Mouse (Mus musculus): ENCODE measurements at regions not wholly inside any gene's neighbourhood (a gene's known extent, or its start where the extent isn't known, plus 50 kb on each side); places are given as distances from the start of the nearest gene placed in this dataset.

DNA sequence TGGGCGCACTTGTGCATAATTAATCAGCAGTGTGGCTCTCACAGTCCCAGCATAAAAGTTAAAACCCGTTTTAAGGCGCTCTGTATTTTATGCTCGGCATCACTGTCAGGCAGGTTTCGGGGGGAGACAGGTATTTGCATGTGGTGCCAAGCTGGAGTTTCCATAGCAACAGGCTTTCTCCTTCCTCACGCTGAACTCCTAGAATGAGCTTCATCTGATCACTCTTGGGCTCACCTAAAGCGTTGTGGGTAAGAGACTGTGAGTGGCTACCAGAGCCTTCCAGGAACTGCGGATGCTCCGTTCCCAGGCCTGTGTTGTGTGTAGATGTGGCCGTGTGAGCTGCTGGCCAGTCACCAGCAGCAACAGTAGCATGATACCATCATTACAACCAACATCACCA lies 161.5 kb downstream of the Ajap1 start:
- no peak for DNase-seq

DNA sequence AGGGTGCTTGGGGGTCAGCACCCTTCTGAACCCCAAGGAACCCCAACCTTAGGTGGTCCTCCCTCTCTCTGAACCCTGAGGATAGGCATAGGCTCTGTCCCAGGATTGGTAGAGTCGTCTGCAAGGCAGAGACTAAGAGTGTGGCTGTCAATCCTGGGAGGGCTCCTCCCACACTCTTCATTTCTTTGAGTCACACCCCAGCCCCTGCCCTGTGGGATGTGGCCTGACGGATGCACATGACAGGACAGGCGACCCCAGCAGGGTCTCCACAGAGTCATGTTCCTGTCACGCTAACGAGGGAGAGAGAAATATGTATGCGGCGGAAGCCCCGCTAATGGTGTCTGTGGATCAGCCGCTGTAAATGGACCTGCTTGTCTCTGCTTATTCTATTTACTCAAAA lies 162.0 kb downstream of the Ajap1 start:
- no peak for DNase-seq

DNA sequence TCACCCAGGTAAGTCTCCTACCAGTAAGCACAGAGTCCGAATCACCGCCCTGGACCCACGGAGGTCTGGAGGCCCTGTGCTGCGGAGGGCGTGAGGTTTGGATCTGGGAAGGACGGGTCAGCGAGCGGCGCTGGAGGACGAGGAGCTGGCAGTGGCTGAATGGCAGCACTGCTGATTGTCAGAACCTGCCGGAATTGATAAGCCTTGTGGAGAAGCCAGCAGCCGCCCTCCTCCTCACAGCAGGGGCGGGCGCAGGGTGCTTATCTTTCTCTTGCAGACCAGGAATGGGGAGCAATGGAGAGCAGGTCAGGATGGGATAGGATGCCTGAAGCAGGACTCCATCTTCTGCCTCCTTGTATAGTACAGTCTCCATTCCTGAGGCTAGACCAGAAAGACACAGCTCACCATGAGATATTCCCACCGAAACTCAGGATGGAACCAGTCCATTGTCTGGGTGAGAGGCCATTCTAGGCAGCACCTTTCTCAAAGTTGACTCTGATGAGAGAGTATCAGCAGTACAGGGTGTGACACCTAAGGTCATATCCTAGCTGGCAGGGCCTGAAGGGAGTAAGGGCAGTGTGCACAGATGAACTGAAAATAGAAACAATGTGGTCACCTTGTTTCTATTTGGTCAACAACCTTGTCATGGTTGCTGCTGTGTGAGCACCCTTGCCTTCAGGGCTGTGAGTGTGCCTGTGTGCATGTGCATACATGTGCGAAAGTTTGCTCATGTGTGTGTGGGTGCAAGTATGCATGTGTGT lies 165.5 kb downstream of the Ajap1 start:
- no peak for DNase-seq

DNA sequence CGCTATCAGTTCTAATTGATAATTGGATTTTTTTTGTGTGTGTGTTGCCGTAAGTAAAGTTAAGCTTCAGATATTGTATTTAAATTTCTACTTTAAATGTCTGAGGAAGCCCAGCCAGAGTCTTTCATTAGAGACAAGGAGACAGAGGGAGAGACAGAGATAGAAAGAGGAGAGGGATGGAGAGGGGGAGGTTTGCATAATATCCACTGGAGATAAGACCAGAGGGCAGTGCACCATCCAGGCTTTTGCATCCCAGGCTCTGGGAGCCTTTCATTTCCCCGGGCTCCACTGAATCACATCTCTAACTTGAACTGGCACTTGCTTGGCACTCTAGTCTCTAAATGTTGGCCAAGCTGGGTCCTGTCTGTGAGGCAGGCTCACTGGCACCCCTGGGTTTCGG lies 166.1 kb downstream of the Ajap1 start:
- no peak for DNase-seq

DNA sequence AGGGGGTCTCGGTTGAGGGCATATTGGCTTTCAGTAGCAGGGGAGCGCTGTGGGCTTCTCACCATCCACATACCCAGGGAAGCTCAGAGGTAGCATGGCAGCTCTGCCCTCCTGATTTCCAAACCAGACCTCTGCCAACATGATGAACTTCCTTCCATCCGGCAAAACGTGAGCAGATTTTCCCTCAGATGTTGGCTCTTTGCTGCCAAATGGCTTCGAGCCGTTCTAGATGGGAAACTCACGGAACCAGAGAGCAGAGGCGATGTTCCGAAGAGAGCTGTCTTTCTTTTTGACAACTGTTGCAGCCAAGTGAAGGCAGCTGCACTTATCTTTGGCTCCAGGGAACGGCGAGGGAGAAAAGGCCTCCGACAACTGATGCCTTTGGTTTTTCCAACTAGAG lies 168.7 kb downstream of the Ajap1 start:
- DNase-seq: no peak

DNA sequence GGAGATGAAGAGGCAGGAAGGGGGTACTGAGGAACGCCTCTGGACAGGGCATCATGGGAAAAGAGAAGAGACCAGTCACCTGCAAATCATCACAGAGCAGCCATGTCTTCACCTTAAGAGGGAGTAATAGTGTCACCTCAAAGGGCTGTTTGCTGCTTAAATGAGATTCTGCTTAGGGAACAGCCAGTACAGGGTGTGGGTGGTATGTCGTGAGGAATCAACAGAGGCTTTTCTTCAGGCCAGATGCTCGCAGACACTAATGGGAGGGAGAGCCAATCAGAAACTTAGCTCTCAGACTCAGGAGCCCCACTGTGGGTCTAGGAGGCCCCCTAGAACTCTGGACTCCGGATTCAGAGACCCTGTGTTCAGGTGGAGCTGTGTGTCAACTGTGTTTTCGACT lies 171.0 kb downstream of the Ajap1 start:
- DNase-seq: no peak

DNA sequence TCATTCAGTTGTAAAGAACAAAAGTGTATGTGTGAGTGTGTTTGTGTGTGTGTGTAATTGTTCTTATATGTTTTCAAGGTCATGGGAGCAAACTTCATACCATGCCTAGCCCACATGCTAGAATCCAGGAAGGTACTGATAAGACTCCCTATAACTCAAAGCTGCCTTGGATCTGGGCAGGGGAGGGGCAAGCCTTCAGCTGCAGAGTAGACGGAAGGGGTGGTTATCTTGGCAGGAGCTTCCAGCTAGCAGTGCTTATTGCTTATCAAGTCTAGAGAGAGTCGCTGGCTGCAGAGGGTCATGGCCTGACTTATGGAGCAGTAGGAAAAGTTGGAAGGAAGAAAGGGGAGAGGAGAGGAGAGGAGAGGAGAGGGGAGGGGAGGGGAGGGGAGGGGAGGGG lies 172.0 kb downstream of the Ajap1 start:
- peak; percentile 12 for DNase-seq

DNA sequence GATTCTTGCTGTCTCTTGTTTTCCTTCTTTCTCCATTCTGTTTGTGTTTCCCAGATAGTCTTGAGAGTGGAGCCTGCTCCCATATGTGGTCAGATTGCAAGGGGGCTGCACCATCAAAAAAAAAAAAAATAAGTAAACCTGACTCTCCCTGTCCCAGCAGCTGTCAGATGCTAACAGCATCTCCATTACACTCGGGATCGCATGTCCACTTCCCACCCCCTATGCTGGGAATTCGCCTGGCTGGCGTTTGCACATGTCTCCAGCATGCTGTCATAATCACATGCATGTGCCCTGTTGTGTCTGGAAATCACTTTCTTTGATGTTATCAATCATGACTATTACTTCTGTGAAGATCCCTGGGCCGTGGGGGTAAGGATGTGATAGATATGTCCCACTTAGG lies 179.1 kb downstream of the Ajap1 start:
- DNase-seq: no peak

DNA sequence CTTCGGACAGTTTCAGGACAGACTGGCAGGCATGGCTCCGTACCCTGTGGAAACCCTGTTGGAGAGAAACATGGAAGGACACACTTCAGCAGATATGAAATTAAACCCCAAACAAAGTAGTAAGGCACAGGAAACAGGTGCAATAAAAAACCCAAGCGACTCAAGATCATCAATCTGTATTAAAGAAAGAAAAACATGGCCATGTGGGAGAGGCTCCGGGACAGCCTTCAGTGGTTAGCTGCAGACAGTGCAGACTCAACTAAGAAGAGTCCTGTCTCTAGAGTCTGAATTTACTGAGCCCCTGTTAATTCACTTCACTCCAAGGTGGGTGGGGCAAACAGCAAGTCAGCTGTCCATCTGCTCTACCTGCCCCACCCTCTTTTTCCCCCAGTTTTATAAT lies 179.8 kb downstream of the Ajap1 start:
- no peak for DNase-seq

DNA sequence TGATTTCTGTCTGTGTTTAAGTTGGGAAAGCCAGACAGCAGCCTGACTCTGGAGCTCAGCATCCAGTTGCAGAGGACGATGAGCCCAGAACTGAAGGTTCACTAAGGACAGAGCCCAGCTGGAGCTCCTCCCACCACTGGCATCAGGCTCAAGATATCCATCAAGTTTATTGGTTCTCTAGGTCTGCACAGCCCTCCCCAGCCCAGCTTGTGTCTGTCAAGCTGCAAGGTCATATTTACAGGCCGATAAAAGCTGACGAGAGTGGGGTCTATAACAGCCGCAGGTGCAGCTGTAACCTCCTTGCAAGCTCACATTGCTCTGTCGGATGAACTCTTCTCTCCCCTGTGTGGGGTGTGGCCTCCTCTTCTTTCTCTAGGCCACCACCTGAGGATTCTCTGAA lies 184.3 kb downstream of the Ajap1 start:
- no peak for DNase-seq

DNA sequence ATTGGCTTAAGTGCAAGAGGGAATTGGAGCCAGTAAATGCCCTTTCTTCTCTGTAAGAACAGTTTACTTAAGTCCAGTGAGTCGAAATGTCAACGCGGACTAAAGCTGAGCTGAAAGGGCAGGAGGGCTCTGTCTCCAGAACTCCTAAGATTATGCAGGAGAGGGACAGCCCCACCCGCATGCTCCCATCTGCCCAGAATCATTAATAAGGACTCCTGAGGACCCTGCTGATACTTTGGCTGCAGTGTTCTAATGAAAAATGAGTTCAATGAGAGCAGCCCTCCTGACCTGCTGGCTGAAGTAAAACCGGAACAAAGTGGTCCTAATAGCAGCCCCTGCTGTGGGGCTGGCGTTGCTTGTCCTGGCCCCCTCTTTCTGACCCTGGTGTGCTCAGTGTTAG lies 187.8 kb downstream of the Ajap1 start:
- no peak for DNase-seq

DNA sequence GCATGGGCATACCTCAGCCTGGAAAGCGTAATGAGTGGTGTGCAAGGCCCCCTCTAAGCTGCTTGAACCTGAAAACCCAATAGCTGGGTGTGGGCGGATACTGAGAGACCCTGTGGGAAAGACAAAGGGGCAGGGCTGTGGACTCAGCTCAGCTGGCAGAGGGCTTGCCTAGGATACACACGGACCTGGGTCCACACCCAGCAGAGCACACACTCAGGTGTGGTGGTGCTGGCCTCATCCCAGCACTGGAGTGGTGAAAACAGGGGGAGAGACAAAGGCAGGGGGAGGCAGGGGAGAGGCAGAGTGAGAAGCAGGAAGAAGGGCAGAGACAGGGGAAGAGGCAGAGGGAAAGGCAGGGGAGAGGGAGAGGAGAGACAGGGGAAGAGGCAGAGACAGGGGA lies 189.5 kb downstream of the Ajap1 start:
- DNase-seq: no peak

DNA sequence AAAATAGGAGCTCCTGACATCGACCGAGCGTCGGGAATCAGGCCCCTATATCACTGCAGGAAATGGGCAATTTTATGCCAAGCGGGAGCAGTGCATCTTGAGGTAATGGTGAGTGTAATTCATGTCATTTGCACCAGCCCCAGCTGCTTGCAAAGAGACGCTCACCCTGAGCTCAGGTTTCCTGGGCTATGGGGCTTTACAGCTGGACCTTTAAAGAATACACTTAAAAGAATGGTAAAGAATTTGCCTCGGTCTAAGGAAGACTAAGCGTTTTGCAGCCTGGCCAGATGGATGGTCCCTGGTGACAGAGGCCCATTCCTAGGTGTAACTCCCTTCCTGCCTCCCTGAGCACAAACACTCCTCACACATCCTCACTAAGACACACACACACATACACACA lies 194.2 kb downstream of the Ajap1 start:
- no peak for DNase-seq

DNA sequence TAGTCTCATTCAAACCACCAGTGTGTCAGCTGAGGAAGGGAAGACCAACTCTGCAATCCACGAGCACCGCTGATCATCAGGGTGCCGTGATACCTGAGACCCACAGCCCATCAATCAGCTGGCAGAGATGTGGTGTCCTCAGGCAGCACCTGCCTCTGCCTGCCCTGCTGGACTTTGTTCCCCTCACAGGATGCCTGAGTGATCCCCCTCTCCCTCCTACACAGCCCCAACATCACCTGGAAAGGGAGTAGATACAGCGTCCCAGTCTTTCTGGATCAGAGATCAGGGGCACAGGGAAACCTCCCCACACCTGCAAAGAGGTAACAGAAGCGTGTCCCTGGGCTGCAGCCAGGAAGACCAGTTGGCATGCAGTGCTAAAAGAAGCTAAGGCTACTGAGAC lies 198.4 kb downstream of the Ajap1 start:
- DNase-seq: no peak

DNA sequence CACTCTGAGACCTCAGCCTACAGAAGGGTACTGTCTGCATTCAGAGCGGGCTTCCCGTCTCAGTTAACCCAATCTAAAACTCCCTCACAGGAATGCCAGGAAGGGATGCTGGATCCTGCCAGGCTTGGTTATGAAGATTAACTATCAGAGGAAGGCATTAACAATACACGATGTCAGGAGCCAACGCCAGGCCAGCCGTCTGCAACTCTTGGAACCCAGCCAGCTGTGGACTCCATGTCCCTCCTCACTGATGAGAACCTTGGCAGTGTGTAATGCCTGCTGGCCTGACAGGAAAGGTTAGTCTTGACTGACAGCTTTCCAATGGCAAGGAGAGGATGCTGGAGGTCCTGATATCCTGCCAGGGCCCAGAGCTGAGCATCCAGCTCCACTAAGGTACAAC lies 206.0 kb downstream of the Ajap1 start:
- no peak for DNase-seq

DNA sequence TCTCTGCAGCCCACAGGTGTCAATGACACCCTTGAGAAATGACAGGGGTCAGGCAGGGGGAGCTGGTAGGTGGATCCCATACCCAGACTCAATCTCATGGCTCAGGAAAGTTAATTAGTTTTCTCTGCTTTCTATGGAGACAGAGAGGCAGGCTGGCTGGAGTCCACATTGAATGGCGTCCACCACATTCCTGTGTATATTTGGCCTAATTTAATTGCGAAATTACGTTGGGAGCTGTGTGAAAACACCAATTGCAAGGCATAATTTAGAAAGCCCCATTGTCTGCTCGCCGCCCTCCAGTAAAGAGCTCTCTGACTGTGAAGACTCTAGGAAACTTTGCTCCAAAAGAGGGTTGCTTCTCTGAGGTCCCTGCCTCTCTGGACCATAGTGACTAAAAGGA lies 211.2 kb downstream of the Ajap1 start:
- peak; percentile 7 for DNase-seq

DNA sequence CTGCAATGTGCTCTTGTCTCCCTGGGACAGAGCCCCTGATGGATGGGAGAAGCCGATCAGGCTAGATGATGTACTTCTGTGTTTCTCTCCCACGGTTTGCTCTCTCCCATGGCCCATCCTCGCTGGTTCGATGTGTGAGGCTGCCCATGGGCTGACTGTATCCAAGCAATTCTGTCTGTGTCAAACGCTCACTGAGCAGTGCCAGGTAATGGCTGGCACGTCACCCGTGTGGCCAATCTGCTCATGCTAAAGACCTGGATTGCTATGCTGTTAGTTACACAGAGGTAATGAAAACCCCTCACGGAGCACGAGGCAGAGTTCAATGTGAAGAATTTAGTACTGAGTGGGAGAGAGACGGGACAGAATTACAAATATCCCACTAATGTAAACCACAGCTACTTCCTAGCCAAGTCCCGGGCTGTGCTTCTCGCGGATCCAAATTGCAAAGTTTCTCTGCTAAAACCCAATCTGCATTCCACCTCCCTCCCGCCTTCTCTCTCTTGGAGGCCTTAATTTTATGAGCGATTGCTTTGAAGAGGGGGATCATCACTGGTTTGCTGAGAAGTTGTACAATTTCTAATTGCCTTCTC lies 219.3 kb downstream of the Ajap1 start:
- DNase-seq: no peak

DNA sequence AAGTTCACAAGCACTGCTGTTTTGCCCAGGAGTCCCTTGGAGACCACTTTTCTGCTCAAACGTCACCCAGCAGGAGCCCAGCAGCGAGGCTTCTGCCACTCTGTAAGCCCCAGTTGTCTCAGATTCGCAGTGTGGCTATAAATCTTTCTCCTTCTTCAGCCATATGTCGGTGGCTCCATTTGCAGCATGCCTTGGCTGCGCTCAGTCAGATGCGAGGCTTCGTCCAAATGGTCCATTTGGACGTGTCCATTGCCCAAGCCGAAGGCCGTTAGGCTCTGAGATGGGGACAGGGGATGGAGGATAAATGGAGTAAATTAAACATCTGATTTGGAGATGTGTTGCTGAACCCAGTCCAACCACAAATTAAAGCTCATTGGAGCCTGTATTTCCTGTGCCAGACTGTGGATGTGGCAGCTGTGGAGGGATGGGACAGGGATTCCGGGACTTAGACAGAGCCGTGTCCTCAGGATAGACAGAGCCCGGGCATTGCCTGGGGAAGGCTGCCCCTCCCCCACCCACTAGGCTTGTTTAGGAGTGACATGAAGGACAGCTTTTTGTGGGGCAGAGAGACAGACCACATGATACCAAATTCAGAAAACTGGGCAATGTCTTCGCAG lies 221.6 kb downstream of the Ajap1 start:
- DNase-seq: no peak

DNA sequence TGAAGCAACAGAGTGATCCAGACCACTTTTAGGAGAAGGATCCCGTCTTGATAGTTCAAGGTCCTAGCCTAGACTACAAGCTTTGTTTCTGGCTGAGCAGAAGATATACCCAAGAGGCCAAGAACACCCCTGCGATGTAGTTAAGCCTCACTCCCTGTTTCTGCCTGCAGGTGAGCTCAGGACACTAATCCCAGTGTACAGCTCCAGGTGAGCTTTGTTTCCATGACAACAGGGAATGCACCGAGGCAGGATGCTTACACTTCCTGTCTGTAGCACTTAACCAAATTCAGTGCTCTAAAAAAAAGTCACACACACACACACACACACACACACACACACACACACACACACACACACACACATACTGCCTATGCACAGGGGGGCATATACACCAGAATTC lies 230.7 kb downstream of the Ajap1 start:
- no peak for DNase-seq

DNA sequence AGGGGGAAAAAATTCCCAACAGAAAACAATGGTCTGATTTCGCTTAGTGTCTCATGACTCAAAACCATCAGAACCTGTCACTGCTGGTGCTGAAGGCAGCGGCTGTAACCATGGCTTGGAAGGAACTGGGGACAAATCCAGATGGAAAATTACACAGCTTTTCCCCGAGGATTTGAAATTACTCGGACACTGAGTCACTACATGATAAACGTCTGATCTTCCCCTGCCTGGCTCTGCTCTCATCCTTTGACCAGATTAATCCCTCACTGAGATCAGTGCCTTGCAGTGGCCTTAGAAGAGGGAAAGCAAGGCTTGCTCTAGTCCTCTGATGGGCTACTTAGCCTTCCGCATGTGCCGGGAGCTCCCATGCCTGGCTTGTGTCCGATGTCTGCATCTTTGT lies 231.3 kb downstream of the Ajap1 start:
- no peak for DNase-seq

DNA sequence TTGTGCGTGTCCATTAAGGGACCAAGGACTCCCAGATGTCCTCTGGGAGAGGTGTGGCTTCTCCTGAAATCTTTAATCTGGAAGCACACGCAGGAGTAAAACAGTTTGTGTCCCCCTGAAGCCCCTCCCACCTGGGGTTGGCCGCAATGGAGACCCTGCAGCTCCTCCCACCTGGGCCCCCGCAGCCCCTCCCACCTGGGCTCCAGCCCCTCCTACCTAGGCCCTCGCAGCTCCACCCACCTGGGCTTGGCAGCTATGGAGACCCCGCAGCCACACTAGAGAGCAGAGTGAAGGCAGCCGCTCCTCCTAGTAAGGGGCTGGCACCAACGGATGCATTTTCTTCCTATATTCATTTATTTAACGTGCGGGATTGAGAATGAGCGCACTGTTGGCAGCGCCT lies 245.9 kb downstream of the Ajap1 start:
- no peak for DNase-seq

DNA sequence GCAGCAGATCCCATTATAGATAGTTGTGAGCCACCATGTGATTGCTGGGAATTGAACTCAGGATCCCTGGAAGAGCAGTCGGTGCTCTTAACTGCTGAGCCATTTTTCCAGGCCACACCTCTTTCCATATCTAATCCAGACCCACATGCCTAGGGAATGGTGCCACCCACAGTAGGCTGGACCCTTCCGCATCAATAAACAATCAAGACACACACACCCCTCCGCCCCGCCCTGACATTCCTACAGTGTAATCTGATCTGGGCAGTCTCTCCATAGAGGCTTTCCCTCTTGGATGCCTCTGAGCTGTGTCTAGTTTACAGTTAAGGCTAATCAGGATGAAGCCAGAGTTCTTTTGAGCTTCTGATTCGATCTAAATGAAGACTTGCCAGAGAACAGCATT lies 248.8 kb downstream of the Ajap1 start:
- no peak for DNase-seq

DNA sequence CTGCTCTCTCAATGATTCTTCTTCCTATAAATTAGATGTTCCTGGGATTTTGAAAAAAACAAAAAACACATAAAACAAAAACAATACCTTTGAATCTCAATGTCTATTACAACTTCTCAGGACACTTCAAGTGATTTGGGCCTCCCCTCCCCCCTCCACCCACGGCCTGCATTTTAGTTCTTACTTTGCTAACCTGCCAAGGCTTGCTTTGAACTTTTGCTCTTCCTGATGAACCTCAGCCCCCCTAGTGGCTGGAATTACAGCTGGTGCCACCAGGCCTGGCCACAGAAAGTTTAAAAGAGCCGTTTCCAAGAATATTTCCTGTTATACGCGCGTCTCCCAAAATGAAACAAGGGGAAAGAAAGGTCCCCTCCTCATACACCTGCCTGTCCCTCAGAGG lies 253.4 kb downstream of the Ajap1 start:
- DNase-seq: no peak
